Mouse (Mus musculus): ENCODE results near the gene Ssrp1.

- no peak for TF ChIP-seq POLR2A (IDR thresholded peaks at IDR 0.05; ENCODE audit: control insufficient read depth, extremely low read depth, insufficient read depth, low read length, poor library complexity)
- no peak for TF ChIP-seq CTCF (IDR thresholded peaks at IDR 0.05; ENCODE audit: borderline replicate concordance, control insufficient read depth, extremely low read depth, insufficient read depth, low read length, poor library complexity)
These were observed 27.8 kb upstream of the Ssrp1 start for GRCm38 (mm10) chr2:85009212-85009611.
